Mouse (Mus musculus): Measurements from ENCODE around the gene Invs. TPM values are rescaled to one million over a fixed set of nuclear protein-coding genes. Genes with fewer than 3 reads are reported as not detected.

Gene Invs
- polyA plus RNA-seq, 1 experiment from 2014 or later, result 7.7 TPM

GRCm38 (mm10) chr4:48273119-48273829 lies 6.3 kb upstream of the Invs start:
- no peak overlapping the region for H3K27ac ChIP-seq (replicated peaks)
- H3K4me1 ChIP-seq (replicated peaks), result peaks cover 7% of the 10 kb centered on the region
- H3K36me3 ChIP-seq, result no peaks in the 10 kb centered on the region
- 95% methylated on average over 7 of the region's 7 CpGs for WGBS
- no peak overlapping the region for H3K9ac ChIP-seq
- no peak for ATAC-seq (ENCODE audit: low read depth)
- H3K4me3 ChIP-seq, result no peak overlapping the region
- H3K9me3 ChIP-seq, result no peaks in the 10 kb centered on the region
- no peak overlapping the region for H3K4me2 ChIP-seq
- no peaks in the 10 kb centered on the region for H3K27me3 ChIP-seq

DNA sequence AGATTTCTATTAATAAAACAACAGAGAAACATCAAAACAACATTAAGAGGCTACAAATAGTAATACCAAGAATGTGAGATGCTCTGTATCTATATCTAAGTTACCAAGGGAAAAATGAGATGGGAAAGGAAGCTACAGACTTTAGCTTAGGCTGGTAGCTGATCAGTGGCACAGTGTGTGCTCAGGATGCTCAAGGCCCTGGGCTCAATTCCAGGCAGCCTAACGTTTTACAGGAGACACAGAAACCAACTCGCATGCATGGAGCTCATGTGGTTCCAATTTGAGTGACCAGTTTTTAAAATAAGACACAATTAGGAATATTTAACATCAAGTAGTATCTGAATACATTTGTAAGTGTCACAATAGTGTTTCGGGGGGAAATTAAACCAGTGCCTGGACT lies 3.8 kb upstream of the Invs start:
- Histone ChIP-seq H3K9ac (no peak overlapping the region), H3K36me3 (no peaks in the 10 kb centered on the region), H3K9me3 (no peaks in the 10 kb centered on the region), H3K4me2 (no peak overlapping the region), H3K27me3 (no peaks in the 10 kb centered on the region), H3K4me1 (replicated peaks) (peaks cover 22% of the 10 kb centered on the region), H3K27ac (replicated peaks) (no peak overlapping the region), H3K4me3 (no peak overlapping the region)
- no peak for ATAC-seq (ENCODE audit: low read depth)
- 86% methylated on average over 3 of the region's 3 CpGs for WGBS

- 88% methylated on average over 3 of the region's 3 CpGs for WGBS
- no peak for ATAC-seq (ENCODE audit: low read depth)
Measured at GRCm38 (mm10) chr4:48277011-48277410, 2.5 kb upstream of the Invs start.

GRCm38 (mm10) chr4:48278757-48279497 lies 633 bp upstream of the Invs start:
- H3K4me3 ChIP-seq, result peak overlapping the region; percentile 91
- H3K27me3 ChIP-seq, result no peaks in the 10 kb centered on the region
- peak overlapping the region; percentile 91 for H3K9ac ChIP-seq
- H3K27ac ChIP-seq (replicated peaks), result peak overlapping the region; percentile 61
- H3K4me2 ChIP-seq, result peak overlapping the region; percentile 91
- under 1% methylated on average over 34 of the region's 34 CpGs for WGBS
- H3K9me3 ChIP-seq, result no peaks in the 10 kb centered on the region
- peak; percentile 75 for ATAC-seq (ENCODE audit: low read depth)
- H3K4me1 ChIP-seq (replicated peaks), result peaks cover 22% of the 10 kb centered on the region
- no peaks in the 10 kb centered on the region for H3K36me3 ChIP-seq

More at GRCm38 (mm10) chr4:48277011-48277410, 2.5 kb upstream of the Invs start:
- Histone ChIP-seq H3K4me1 (replicated peaks) (peaks cover 22% of the 10 kb centered on the region), H3K27me3 (no peaks in the 10 kb centered on the region), H3K9me3 (no peaks in the 10 kb centered on the region), H3K27ac (replicated peaks) (no peak overlapping the region), H3K4me3 (no peak overlapping the region), H3K9ac (no peak overlapping the region), H3K36me3 (no peaks in the 10 kb centered on the region), H3K4me2 (no peak overlapping the region)

DNA sequence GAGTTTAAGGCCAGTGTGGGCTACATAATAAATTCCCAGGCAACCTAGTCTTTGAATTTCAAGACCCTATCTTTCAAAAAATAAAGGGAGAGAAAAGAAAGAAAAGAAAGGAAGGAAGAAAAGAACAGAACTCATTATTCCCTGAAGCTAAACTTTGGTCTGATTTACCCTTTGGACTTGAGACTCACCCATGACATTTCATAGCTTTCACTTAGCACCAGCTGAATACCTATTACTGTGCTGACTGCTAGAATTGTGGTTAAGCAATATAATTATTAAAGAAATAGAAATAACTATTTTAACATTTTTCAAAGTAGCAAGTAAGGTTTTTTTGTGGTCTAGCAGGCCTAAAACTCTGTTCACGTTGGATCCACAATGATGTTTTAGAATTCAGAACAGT lies 1.6 kb downstream of the Invs start:
- Histone ChIP-seq H3K36me3 (no peaks in the 10 kb centered on the region), H3K9me3 (no peaks in the 10 kb centered on the region), H3K27ac (replicated peaks) (no peak overlapping the region), H3K27me3 (no peaks in the 10 kb centered on the region), H3K4me2 (no peak overlapping the region), H3K4me1 (replicated peaks) (peaks cover 22% of the 10 kb centered on the region), H3K9ac (no peak overlapping the region), H3K4me3 (no peak overlapping the region)
- WGBS, result 91% methylated on average over 1 of the region's 1 CpGs
- no peak for ATAC-seq (ENCODE audit: low read depth)

GRCm38 (mm10) chr4:48287086-48287757 lies 7.7 kb downstream of the Invs start:
- Histone ChIP-seq H3K4me2 (no peak overlapping the region), H3K4me3 (no peak overlapping the region), H3K27me3 (no peaks in the 10 kb centered on the region), H3K9me3 (no peaks in the 10 kb centered on the region), H3K4me1 (replicated peaks) (no peaks in the 10 kb centered on the region), H3K9ac (no peak overlapping the region), H3K36me3 (peaks cover 4% of the 10 kb centered on the region; the same call in 1 of the 2 replicates), H3K27ac (replicated peaks) (no peak overlapping the region)
- peak; percentile 65 for ATAC-seq (ENCODE audit: low read depth)
- 20% methylated on average over 5 of the region's 5 CpGs for WGBS

- Histone ChIP-seq H3K27me3 (no peaks in the 10 kb centered on the region), H3K9me3 (no peaks in the 10 kb centered on the region), H3K4me3 (no peak overlapping the region), H3K4me1 (replicated peaks) (no peaks in the 10 kb centered on the region), H3K9ac (no peak overlapping the region), H3K36me3 (no peaks in the 10 kb centered on the region), H3K27ac (replicated peaks) (no peak overlapping the region), H3K4me2 (no peak overlapping the region)
- 86% methylated on average over 3 of the region's 3 CpGs for WGBS
- ATAC-seq (ENCODE audit: low read depth), result no peak
Measured at GRCm38 (mm10) chr4:48314814-48315213, 35.3 kb downstream of the Invs start.

GRCm38 (mm10) chr4:48316036-48316435 lies 36.5 kb downstream of the Invs start:
- 96% methylated on average over 3 of the region's 3 CpGs for WGBS
- Histone ChIP-seq H3K4me3 (no peak overlapping the region), H3K9ac (no peak overlapping the region), H3K4me1 (replicated peaks) (peaks cover 4% of the 10 kb centered on the region; the same call in 1 of the 2 replicates), H3K4me2 (no peak overlapping the region), H3K27ac (replicated peaks) (no peak overlapping the region), H3K9me3 (no peaks in the 10 kb centered on the region), H3K27me3 (no peaks in the 10 kb centered on the region), H3K36me3 (no peaks in the 10 kb centered on the region)
- ATAC-seq (ENCODE audit: low read depth), result no peak

DNA sequence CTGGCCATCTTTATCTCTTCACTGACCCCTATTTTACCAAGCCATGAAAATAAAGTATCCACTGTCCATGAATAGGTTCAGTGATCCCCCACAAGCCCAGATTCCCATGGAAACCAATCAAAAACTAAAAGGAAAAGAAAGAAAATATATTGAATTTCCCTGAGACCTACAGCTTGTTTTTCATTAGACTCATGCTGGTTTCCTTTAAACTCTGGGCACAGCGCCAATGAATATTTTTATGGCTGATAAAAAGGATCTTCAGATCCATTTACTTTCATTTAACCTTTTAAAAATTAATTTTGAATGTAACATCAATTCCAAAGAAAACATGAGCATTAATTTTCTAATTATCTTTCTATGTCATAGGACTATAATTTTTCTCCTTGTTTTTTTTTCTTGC lies 41.7 kb downstream of the Invs start:
- no peak overlapping the region for H3K9ac ChIP-seq
- H3K4me2 ChIP-seq, result no peak overlapping the region
- no peaks in the 10 kb centered on the region for H3K27me3 ChIP-seq
- no peaks in the 10 kb centered on the region for H3K9me3 ChIP-seq
- H3K27ac ChIP-seq (replicated peaks), result no peak overlapping the region
- H3K36me3 ChIP-seq, result no peaks in the 10 kb centered on the region
- peaks cover 6% of the 10 kb centered on the region; the same call in 1 of the 2 replicates for H3K4me1 ChIP-seq (replicated peaks)
- WGBS, result 83% methylated on average over 1 of the region's 1 CpGs
- no peak for ATAC-seq (ENCODE audit: low read depth)
- H3K4me3 ChIP-seq, result no peak overlapping the region

DNA sequence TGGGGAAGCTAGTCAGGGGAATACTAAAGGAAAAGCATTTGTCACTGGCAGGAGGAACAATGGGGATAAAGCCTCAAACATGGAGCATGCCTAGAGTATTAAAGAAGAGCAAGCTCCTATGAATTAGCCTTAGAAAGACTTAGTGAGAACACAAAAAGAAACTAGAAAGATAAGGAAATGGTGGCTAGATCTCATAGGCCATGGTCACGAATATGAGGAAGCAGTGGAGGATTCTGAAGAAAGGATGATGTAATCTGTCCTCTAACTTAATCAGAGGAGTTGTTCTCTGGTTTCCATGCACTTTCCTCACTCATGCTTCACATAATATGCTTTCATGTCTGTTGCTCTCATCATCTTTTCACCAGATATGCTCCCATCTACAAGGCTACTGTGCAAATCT lies 42.5 kb downstream of the Invs start:
- Histone ChIP-seq H3K4me2 (no peak overlapping the region), H3K4me3 (no peak overlapping the region), H3K4me1 (replicated peaks) (peaks cover 6% of the 10 kb centered on the region; the same call in 1 of the 2 replicates), H3K9me3 (no peaks in the 10 kb centered on the region), H3K27me3 (no peaks in the 10 kb centered on the region), H3K27ac (replicated peaks) (no peak overlapping the region), H3K36me3 (no peaks in the 10 kb centered on the region), H3K9ac (no peak overlapping the region)
- 73% methylated on average over 1 of the region's 1 CpGs for WGBS
- no peak for ATAC-seq (ENCODE audit: low read depth)

- Histone ChIP-seq H3K4me1 (replicated peaks) (no peaks in the 10 kb centered on the region), H3K36me3 (no peaks in the 10 kb centered on the region), H3K9me3 (no peaks in the 10 kb centered on the region), H3K27ac (replicated peaks) (no peak overlapping the region), H3K4me2 (no peak overlapping the region), H3K4me3 (no peak overlapping the region), H3K9ac (no peak overlapping the region), H3K27me3 (no peaks in the 10 kb centered on the region)
- ATAC-seq (ENCODE audit: low read depth), result no peak
Measured at GRCm38 (mm10) chr4:48327192-48327591, 47.6 kb downstream of the Invs start.

- Histone ChIP-seq H3K27ac (replicated peaks) (no peak overlapping the region), H3K9ac (no peak overlapping the region), H3K9me3 (no peaks in the 10 kb centered on the region), H3K27me3 (no peaks in the 10 kb centered on the region), H3K4me3 (no peak overlapping the region), H3K36me3 (no peaks in the 10 kb centered on the region), H3K4me1 (replicated peaks) (no peaks in the 10 kb centered on the region), H3K4me2 (no peak overlapping the region)
- WGBS, result 71% methylated on average over 2 of the region's 2 CpGs
- ATAC-seq (ENCODE audit: low read depth), result no peak
Measured at GRCm38 (mm10) chr4:48328042-48328441, 48.5 kb downstream of the Invs start.

All from neural tube, embryonic 13.5 days (tissue).